Mouse (Mus musculus) embryonic facial prominence, embryonic 10.5 days (tissue): Measurements from ENCODE around the gene Slc25a3. TPM values are rescaled to one million over a fixed set of nuclear protein-coding genes. Genes with fewer than 3 reads are reported as not detected.

Experiments used
- DNase-seq: peaks from one replicate; pipeline ENCODE4 v3.0.0-alpha.2; 2017; ENCODE audit warnings: low spot score
- H3K27ac ChIP-seq: fragments of 300-500 bp; sonication (generic); replicated peaks from 2 replicates; pipeline ENCODE4 v1.5.1; 2016; ENCODE audit warnings: mild to moderate bottlenecking
- H3K27me3 ChIP-seq: fragments of 300-500 bp; sonication (generic); replicated peaks from 2 replicates; pipeline ENCODE4 v1.6.1; 2016; ENCODE audit warnings: low read depth, mild to moderate bottlenecking; ENCODE audit not compliant: poor library complexity, severe bottlenecking
- H3K36me3 ChIP-seq: fragments of 300-500 bp; sonication (generic); replicated peaks from 2 replicates; pipeline ENCODE4 v1.6.1; 2016; ENCODE audit warnings: mild to moderate bottlenecking, moderate library complexity
- H3K4me1 ChIP-seq: fragments of 300-500 bp; sonication (generic); 2 replicates; pipeline ENCODE4 v1.6.1; 2016
- H3K4me3 ChIP-seq: fragments of 300-500 bp; sonication (generic); 2 replicates; pipeline ENCODE4 v1.5.1; 2016; ENCODE audit warnings: mild to moderate bottlenecking, moderate library complexity
- H3K9me3 ChIP-seq: fragments of 300-500 bp; sonication (generic); 2 replicates; pipeline ENCODE4 v1.6.1; 2016; ENCODE audit warnings: mild to moderate bottlenecking
- WGBS: fragments of 180-500 bp; shearing (Covaris S2); methylation state at CpG from one replicate; pipeline ENCODE4 v1.1.7; 2016; 5-methylcytosine and 5-hydroxymethylcytosine counted together
- polyA plus RNA-seq: library from polyadenylated mRNA; unstranded; fragments of >200 nt; fragmentation: Nextera tagmentation; extraction: Ambion mirVana; gene quantifications from 2 replicates; pipeline ENCODE4 v1.2.1, GENCODE M21; 2016

Slc25a3 gene
- polyA plus RNA-seq, 1 experiment from 2014 or later, result 400 TPM

DNA sequence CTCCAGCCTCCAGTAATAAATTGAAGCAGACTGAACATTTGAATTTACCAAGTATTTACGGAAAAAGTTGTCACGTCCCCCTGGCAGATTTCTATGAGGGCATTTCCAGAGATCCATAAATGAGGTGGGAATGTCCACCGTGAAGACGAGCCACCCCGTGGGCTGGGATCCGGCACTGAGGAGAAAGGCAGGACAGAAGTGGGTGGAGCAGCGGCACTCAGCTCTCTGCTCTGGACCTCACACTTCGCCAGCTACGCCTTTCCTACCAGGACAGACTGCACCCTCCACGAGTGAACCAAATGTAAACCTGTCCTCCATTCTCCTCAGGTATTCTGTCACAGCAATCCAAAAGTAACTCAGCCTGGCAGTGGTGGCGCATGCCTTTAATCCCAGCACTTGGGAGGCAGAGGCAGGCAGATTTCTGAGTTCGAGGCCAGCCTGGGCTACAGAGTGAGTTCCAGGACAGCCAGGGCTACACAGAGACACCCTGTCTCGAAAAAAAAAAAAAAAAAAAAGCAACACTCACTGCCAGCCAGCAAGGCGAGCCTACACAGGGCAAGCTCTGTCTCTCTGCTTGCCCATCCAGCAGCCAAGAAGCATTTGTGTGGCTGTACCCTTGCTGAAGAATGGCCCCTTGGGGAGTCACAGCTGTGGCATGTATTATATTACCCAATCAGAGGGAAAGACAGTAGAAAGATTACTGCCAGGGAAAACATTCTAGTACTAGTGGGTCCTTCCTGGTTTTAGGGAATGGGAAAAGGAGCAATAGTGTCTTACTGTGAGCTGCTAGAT is 20.9 kb downstream of the Slc25a3 start:
- H3K9me3 ChIP-seq, result no peaks in the 10 kb centered on the region
- peaks cover 21% of the 10 kb centered on the region for H3K36me3 ChIP-seq
- 90% methylated on average over 14 of the region's 14 CpGs for WGBS
- no peaks in the 10 kb centered on the region for H3K4me1 ChIP-seq
- no peaks in the 10 kb centered on the region for H3K27me3 ChIP-seq
- DNase-seq, result no peak
- H3K4me3 ChIP-seq, result no peak overlapping the region
- no peak overlapping the region for H3K27ac ChIP-seq

DNA sequence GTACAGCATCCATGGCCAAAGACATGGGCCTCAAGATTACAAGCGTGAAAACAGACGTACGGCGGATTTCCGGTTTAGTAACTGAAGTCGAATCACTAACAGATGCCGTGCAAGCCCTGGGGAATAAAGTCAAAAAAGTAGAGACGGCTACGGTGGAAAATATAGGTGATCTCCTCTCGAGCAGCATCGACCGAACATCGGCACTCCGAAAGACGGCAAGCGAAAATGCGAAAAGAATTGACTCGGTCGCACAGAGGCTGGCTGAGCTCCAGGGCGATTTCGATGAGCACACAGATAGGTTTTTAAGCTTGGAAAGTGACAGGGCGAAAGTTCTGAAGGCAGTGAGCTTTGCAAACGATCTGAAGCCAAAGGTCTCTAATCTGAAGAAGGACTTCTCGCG is 21.9 kb downstream of the Slc25a3 start:
- Histone ChIP-seq H3K9me3 (no peaks in the 10 kb centered on the region), H3K27ac (no peak overlapping the region), H3K4me1 (no peaks in the 10 kb centered on the region), H3K27me3 (no peaks in the 10 kb centered on the region), H3K36me3 (peaks cover 21% of the 10 kb centered on the region), H3K4me3 (no peak overlapping the region)
- DNase-seq, result no peak
- 89% methylated on average over 25 of the region's 25 CpGs for WGBS

DNA sequence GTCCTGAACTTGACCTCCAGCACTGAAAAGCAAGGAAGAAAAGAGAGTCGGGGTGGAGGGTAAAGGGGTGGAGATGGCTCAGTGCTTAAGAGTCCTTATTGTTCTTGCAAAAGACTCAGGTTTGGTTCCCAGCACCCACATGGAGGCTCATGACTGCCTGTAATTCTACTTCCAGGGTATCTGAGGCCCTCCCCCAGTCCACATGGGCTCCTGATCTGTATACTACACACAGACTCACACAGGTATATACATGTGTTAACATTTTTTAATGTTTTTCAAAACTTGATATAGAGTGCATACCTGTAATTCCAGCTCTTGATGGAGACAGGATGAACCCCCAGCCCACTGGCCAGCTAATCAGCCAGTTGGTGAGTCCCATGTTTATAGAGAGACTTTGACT is 23.8 kb downstream of the Slc25a3 start:
- DNase-seq, result no peak
- Histone ChIP-seq H3K36me3 (peaks cover 28% of the 10 kb centered on the region), H3K9me3 (no peaks in the 10 kb centered on the region), H3K27ac (no peak overlapping the region), H3K4me1 (no peaks in the 10 kb centered on the region), H3K4me3 (no peak overlapping the region), H3K27me3 (no peaks in the 10 kb centered on the region)
- 95% methylated on average over 1 of the region's 1 CpGs for WGBS

- no peaks in the 10 kb centered on the region for H3K4me1 ChIP-seq
- no peak overlapping the region for H3K27ac ChIP-seq
- H3K9me3 ChIP-seq, result no peaks in the 10 kb centered on the region
- H3K4me3 ChIP-seq, result no peak overlapping the region
- 88% methylated on average over 8 of the region's 8 CpGs for WGBS
- peaks cover 38% of the 10 kb centered on the region for H3K36me3 ChIP-seq
- H3K27me3 ChIP-seq, result no peaks in the 10 kb centered on the region
- DNase-seq, result no peak
Measured at GRCm38 (mm10) chr10:91098056-91098455, 25.8 kb downstream of the Slc25a3 start.

DNA sequence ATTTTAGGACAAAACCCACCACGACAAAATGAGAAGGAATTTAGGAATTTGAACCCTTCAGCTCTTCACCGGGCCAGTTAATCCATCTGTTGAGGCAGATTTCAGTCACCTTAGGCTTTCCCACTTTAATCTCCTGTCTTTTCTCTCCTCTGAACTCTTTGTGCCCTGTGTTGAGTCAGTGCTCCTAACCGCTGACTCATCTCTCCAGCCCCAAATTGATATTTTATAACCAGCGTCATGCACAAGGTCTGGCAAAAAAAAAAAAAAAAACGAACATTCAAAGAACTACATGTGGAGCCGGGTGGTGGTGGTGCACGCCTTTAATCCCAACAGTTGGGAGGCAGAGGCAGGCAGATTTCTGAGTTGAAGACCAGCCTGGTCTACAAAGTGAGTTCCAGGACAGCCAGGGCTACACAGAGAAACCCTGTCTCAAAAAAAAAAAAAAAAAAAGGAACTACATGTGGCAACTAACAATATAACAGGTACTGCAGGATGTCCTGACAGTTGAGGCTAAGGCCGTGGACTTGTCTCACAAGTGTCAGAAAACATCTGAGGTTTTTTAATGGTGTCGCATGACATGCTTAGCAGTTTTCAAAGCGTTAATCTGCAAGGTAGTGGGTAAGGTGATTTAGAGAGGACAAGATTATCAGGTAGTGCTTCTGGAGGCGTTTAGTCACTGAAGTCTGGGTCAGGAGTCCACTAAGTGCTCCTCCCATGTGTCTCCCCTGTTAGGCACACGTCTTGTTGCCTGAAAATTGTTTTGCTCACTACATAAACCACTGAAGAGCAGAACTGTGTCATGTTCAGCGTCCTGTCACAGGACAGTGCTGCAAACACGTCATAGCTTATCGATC is 29.4 kb downstream of the Slc25a3 start:
- no peaks in the 10 kb centered on the region for H3K27me3 ChIP-seq
- H3K36me3 ChIP-seq, result peaks cover 26% of the 10 kb centered on the region
- no peaks in the 10 kb centered on the region for H3K9me3 ChIP-seq
- H3K4me1 ChIP-seq, result no peaks in the 10 kb centered on the region
- no peak overlapping the region for H3K27ac ChIP-seq
- 88% methylated on average over 15 of the region's 15 CpGs for WGBS
- no peak overlapping the region for H3K4me3 ChIP-seq
- no peak for DNase-seq

- H3K9me3 ChIP-seq, result no peaks in the 10 kb centered on the region
- H3K4me1 ChIP-seq, result no peaks in the 10 kb centered on the region
- H3K27me3 ChIP-seq, result no peaks in the 10 kb centered on the region
- no peak overlapping the region for H3K27ac ChIP-seq
- peaks cover 23% of the 10 kb centered on the region for H3K36me3 ChIP-seq
- DNase-seq, result no peak
- 89% methylated on average over 4 of the region's 4 CpGs for WGBS
- no peak overlapping the region for H3K4me3 ChIP-seq
Measured at GRCm38 (mm10) chr10:91092812-91093211, 31.0 kb downstream of the Slc25a3 start.

DNA sequence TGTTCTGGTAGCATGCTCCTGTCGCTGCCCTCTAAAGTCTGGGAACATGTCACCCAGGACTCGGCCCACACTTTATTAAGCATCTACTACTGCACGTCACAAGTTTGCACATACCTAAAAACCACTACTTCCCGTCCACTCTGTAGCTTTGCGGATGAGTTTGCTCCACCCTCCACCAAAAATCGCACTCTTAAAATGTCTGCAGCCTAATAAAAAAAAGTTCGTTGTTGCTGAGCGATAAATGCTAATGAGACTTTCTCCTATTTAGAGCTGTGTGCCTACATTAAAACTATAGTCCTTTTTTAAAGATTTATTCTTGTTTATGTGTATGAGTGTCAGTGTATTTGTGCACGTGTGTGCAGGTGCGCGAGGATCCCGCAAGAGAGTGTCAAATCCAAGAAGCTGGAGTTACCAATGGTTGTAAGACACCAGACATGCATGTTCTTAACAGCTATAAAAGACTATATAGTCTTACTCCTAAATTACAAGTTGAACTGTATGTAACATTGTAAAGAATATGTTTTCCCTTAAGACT is 40.4 kb downstream of the Slc25a3 start:
- DNase-seq, result no peak
- Histone ChIP-seq H3K4me1 (peaks cover 16% of the 10 kb centered on the region), H3K27me3 (no peaks in the 10 kb centered on the region), H3K9me3 (no peaks in the 10 kb centered on the region), H3K36me3 (peaks cover 13% of the 10 kb centered on the region), H3K4me3 (peak overlapping the region; percentile 89), H3K27ac (peak overlapping the region; percentile 90)
- WGBS, result 55% methylated on average over 12 of the region's 12 CpGs

DNA sequence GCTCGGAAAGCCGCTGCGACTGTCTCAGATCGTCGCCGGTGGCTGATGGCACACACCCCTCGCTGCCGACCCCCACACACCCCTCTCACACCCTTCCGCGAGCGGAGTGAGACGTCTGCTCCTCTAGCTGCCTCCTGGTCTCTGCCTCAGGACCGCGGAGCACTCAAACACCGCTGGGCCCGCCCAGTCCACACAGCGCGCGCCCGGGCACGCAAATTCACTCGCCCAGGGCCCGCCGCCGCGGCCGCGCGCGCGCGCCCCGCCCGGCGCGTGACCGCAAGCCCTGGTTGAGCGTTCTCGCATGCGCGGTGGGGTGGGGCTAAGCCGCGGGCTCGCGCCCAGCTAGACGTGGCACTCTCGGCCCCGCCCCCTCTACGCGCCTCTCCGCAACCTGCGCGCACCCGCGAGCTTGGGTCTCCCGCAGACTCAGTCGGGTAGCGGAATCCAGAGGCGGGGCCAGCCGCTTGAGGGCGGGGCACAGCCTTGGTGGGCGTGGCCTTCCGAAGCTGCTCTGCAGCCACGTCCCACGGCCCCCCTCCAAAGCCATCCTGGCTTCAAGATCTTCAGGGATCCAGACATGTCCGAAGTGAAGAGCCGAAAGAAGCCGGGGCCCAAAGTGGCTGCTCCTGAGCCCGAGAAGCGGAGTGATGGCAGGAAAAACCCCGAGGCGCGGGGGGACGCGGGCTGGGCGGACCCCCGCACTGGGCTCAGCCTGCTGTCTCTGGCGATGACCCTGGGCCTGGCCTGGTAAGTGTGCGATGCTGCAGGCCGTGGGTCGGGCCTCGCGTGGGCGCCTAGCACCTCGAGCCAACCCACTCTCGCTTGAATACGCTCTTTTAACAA is 41.1 kb downstream of the Slc25a3 start, which contains the start of the genes Apaf1 and Ikbip:
Gene Apaf1 (minus strand): TSS at position 221 of the 843 bp plus-strand sequence.
Gene Ikbip (plus strand): TSS at position 391 of the 843 bp plus-strand sequence.
- H3K36me3 ChIP-seq, result peaks cover 20% of the 10 kb centered on the region
- H3K27ac ChIP-seq, result peak within 1 kb of the TSS; percentile 90
- under 1% methylated on average over 87 of the region's 87 CpGs for WGBS
- H3K4me1 ChIP-seq, result peaks cover 16% of the 10 kb centered on the region
- H3K9me3 ChIP-seq, result no peaks in the 10 kb centered on the region
- peak within 1 kb of the TSS; percentile 89 for H3K4me3 ChIP-seq
- peak; percentile 100 for DNase-seq
- H3K27me3 ChIP-seq, result no peaks in the 10 kb centered on the region

GRCm38 (mm10) chr10:91081959-91082507 is 41.8 kb downstream of the Slc25a3 start:
- peak overlapping the region; percentile 90 for H3K27ac ChIP-seq
- peaks cover 27% of the 10 kb centered on the region for H3K36me3 ChIP-seq
- H3K4me1 ChIP-seq, result peaks cover 16% of the 10 kb centered on the region
- H3K4me3 ChIP-seq, result peak overlapping the region; percentile 89
- WGBS, result 2% methylated on average over 27 of the region's 27 CpGs
- no peak for DNase-seq
- H3K27me3 ChIP-seq, result no peaks in the 10 kb centered on the region
- H3K9me3 ChIP-seq, result no peaks in the 10 kb centered on the region

DNA sequence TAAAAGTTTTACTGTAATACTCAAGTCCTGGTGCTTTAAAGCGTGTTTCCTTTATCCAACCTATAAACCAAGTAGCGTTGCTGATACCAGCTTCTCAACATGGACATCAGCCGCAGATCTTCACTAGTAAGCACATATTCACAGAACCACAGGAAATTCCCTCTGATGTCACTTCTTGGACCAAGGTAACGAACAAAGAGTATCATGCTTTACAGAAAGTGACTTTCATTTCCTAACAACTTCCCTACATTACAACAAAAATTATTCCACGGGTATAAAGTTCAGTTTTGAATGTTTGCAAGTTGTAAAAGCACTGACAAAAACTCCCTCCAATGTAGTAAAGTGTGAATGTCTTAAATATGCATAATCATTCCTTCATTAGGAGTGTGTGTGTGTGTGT is 43.3 kb downstream of the Slc25a3 start:
- 92% methylated on average over 5 of the region's 5 CpGs for WGBS
- DNase-seq, result no peak
- Histone ChIP-seq H3K4me1 (peaks cover 16% of the 10 kb centered on the region), H3K27ac (no peak overlapping the region), H3K36me3 (peaks cover 42% of the 10 kb centered on the region), H3K9me3 (no peaks in the 10 kb centered on the region), H3K27me3 (no peaks in the 10 kb centered on the region), H3K4me3 (no peak overlapping the region)

GRCm38 (mm10) chr10:91076667-91077066 is 47.2 kb downstream of the Slc25a3 start:
- peaks cover 67% of the 10 kb centered on the region for H3K36me3 ChIP-seq

More at GRCm38 (mm10) chr10:91076667-91077066, 47.2 kb downstream of the Slc25a3 start:
- Histone ChIP-seq H3K9me3 (no peaks in the 10 kb centered on the region), H3K27me3 (no peaks in the 10 kb centered on the region), H3K27ac (no peak overlapping the region), H3K4me1 (0 out of 2 replicates have a peak, but pooled peaks cover 8% of the 10 kb centered on the region), H3K4me3 (no peak overlapping the region)
- DNase-seq, result no peak
- 91% methylated on average over 2 of the region's 2 CpGs for WGBS
